Mouse (Mus musculus): Measurements from ENCODE around the gene Abca1.

Gene Abca1

DNA sequence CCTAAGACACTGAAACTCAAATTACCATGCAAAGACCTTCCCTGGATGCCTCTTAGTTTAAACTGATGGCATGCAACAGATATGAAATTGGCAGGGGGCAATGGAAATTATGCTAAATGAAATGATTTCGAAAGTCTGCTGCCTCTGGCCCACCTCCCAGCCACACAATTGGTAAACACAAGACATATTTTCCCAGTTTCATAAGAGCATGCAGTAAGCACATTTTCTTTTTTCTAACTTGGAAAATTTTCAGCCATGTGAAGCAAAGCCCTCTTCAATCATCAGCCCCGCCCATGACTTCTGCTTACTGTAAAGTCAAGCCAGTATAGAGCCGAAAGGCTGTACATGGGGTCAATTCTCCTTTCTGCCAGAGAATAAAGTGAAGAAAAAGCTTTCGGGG lies 51.5 kb downstream of the Abca1 start:
- ChIA-PET CTCF (no interaction called here), POLR2A (interaction anchor here in 1 of 4 experiments (0.7 to 1.2 kb wide), 2 partner anchors 41 to 45 kb away, joined by 3 read pairs; no protein-coding TSS in a partner anchor)

DNA sequence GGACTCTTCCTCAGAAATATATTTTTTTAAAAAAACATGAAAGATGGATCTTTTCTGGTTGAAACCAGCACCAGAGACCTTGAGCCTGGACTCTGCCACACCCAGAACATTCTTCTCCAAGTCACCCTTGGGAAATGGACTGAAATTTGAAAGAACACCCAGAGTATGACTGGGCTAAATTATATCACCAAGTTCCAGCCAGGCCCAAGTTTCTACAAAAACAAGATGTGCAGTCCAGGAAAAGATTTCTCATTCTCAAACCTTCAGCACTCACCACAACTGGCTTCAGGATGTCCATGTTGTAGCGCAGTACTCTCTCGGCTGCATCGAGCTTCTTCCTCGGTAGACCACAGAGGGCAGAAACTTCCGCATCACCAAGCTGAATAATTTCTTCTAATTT lies 53.0 kb downstream of the Abca1 start:
- ChIA-PET POLR2A (no interaction called here), CTCF (interaction anchor here in 2 of 4 experiments (0.6 to 0.8 kb wide), 3 partner anchors 8 to 763 kb away, joined by 3 to 4 read pairs (median 3); no protein-coding TSS in a partner anchor)

GRCm38 (mm10) chr4:53106071-53106470 lies 53.6 kb downstream of the Abca1 start:
- ChIA-PET CTCF (no interaction called here), POLR2A (no interaction called here)

DNA sequence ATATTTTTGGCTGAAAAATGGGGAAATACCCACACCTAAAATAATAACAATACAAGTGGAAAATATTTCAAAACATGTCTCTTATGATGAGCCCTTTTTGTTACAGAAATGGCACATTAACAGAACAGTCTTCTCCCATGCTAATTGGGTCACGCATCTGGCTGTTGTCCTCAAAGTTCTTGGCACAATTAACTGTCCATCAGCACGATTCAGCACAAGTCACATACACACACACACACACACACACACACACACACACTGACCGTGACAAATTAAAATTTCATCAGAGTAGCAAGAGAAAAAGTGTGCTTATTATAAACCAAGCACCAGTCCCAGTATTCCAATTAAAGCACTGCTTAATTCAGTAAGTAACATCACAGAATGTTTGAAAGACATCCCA lies 55.1 kb downstream of the Abca1 start:
- ChIA-PET POLR2A (no interaction called here), CTCF (no interaction called here)

DNA sequence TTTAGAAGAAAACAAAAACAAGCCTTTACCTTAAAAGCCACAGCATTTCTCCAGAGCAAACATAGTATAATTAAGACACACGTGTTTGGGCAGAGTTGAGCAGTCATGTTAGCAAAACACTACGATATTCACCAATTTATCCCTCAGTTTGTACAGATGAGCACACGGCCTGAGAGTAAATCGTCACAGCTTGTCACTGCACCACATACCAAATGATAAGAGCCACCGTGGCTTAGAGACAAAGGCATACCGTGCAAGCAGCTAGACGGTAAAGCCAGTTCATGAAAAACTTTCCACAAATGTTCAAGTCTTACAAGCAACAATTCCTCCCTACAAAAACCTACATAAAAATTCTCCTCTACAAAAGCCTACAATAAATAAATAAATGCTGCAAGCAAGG lies 57.2 kb downstream of the Abca1 start:
- POLR2A ChIA-PET: no interaction called here
- CTCF ChIA-PET: no interaction called here

GRCm38 (mm10) chr4:53101306-53101705 lies 58.4 kb downstream of the Abca1 start:
- ChIA-PET CTCF (no interaction called here), POLR2A (interaction anchor here in 1 of 4 experiments (1.0 kb wide), 1 partner anchor 15 kb away, joined by 3 read pairs; no protein-coding TSS in a partner anchor)

DNA sequence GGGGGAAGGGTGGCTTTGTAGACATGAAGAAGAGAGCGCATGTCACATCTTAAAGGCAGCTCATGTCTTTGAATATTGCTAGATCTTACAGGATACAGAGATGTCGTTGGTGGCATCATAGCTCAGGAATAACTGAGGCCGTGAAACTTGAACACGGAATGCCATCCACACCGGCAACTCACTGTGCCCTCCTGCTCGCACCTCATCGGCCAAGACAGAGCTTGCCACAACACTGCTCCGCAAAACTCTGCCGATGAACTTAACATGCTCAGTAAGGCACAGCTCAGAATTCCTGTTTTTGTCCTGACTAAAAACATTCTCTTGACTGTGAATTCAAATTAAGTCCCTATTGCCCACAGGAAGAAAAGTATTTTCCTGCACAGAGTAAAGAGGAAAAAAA lies 59.2 kb downstream of the Abca1 start:
- CTCF ChIA-PET: interaction anchor here in 1 of 4 experiments (2.3 kb wide), 1 partner anchor 10 kb away, joined by 7 read pairs; no protein-coding TSS in a partner anchor
- POLR2A ChIA-PET: no interaction called here

DNA sequence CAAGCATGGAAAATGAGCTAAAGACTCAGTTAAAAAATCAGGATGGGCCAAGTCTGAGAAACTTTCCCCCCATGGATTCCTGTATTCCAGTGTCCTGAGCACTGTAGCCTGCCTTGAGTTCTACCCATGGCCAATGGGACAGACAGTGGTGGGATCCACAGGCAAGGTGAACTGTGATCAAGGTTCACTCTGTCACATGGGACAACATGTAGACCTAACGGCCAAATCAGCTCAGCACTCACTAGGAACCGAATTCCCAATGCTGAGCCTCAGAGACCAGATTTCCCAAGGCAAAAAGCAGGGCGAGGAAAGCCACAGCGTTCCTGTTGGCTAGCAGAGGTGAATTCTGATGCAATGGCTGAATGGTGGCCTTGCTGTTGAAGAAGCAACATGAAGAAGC lies 64.8 kb downstream of the Abca1 start:
- ChIA-PET POLR2A (no interaction called here), CTCF (no interaction called here)

- ChIA-PET POLR2A (no interaction called here), CTCF (no interaction called here)
These were observed 65.4 kb downstream of the Abca1 start for GRCm38 (mm10) chr4:53094331-53094730.

DNA sequence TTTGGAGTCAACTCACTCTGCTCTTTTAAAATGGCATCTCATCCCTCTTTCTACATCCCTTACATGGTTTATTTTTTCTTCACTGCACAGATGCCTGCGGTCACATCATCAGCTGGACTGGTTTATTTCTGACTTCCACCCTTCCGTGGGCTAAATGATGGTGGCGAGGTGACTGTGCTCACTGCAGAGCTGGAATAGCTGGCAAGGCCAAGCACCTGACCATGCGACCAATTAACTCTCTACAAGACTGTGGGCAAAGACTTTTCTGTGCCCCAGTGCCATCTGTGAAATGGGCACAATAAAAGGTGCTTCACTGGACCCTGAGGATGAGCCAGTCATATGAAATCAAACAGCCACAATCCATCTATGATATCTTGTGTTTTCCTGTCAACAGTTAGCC lies 66.1 kb downstream of the Abca1 start:
- ChIA-PET CTCF (no interaction called here), POLR2A (no interaction called here)

GRCm38 (mm10) chr4:53089641-53090040 lies 70.1 kb downstream of the Abca1 start:
- ChIA-PET CTCF (no interaction called here), POLR2A (no interaction called here)

GRCm38 (mm10) chr4:53088999-53089398 lies 70.7 kb downstream of the Abca1 start:
- POLR2A ChIA-PET: no interaction called here
- CTCF ChIA-PET: no interaction called here

DNA sequence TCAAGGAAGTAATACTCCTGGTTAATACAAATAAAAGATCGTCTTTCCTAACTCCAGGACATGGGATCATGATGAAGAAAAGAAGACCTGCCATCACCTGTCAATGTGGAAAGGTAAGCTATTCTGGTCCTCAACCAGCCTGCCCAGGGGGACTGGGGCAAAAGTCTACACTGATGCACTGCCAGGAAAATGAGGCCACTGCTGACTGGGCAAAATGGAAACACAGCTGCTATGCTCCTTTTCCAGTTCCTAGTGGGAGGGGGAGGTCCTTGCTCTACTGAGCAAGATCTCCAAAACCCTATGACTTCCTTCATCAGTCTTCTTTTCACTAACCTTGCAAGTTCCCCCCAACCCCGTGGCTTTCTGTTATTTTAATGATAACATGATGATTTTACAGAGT lies 73.1 kb downstream of the Abca1 start:
- ChIA-PET POLR2A (no interaction called here), CTCF (no interaction called here)

GRCm38 (mm10) chr4:53085634-53086033 lies 74.1 kb downstream of the Abca1 start:
- ChIA-PET CTCF (no interaction called here), POLR2A (interaction anchor here in 1 of 4 experiments (1.1 kb wide), 1 partner anchor 20 kb away, joined by 3 read pairs; no protein-coding TSS in a partner anchor)

DNA sequence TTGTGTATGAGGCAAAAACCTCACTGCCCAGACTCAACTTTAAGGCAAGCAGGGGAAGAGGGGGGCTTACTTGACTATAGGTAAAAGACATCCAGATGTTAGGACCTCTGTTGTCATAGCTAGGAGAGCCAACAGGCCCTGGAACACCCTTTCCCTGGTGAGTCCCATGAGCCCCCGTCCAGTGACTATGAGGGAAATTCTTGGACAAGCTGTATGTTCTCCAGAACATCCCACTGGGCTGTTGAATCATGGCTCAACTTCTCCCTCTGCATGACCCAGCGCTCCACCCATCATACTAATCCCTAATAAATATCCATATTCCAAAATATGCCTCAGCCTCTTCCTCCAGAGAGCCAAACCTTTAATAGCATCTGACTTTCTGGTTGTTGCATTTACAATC lies 76.6 kb downstream of the Abca1 start:
- CTCF ChIA-PET: no interaction called here
- POLR2A ChIA-PET: no interaction called here

DNA sequence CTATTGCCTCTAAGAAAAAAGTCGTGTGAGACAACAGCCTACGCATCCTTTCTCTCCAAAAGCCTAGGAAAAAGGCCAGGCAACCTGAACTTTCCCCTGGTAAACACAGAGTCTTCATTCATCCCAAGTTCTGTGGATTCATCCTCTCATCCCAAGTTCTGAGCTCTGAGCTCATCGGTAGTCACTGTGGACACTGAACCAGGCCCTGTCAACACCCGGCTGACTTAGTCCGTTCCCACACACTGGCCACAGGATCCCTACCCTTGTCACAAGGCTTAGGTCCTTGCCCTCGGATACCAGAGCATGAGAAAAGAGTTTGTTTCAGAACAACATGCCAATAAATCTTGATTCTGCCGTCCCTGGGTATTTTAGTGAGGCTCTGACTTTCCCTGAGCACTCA lies 77.2 kb downstream of the Abca1 start:
- ChIA-PET POLR2A (no interaction called here), CTCF (interaction anchor here in 1 of 4 experiments (0.6 kb wide), 1 partner anchor 1866 kb away, joined by 3 read pairs; the partner anchor contains the start of gene Cylc2)

DNA sequence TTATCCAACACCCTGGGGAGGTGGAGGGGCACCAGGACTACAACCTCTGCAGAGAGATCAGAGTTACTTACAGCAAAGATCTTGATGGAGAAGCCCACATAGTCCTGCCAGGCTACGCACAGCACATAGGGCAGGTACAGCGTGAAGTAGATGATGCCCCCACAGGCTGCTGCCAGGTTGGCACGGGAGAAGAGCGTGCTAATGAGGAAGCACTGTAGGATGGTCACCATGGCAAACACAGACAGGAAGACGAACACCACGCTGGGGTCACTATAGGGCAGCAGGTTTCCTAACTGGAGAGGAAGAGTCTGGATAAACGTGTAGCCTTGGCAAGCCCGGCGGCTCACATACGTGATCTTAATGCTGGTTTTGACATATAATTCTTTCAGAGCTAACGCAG lies 77.8 kb downstream of the Abca1 start:
- POLR2A ChIA-PET: interaction anchor here in 1 of 4 experiments (0.7 kb wide), 1 partner anchor 770 kb away, joined by 3 read pairs; no protein-coding TSS in a partner anchor
- CTCF ChIA-PET: interaction anchor here in 1 of 4 experiments (0.6 kb wide), 1 partner anchor 1866 kb away, joined by 3 read pairs; the partner anchor contains the start of gene Cylc2

- POLR2A ChIA-PET: no interaction called here
These were observed 79.4 kb downstream of the Abca1 start for GRCm38 (mm10) chr4:53080290-53080689.

DNA sequence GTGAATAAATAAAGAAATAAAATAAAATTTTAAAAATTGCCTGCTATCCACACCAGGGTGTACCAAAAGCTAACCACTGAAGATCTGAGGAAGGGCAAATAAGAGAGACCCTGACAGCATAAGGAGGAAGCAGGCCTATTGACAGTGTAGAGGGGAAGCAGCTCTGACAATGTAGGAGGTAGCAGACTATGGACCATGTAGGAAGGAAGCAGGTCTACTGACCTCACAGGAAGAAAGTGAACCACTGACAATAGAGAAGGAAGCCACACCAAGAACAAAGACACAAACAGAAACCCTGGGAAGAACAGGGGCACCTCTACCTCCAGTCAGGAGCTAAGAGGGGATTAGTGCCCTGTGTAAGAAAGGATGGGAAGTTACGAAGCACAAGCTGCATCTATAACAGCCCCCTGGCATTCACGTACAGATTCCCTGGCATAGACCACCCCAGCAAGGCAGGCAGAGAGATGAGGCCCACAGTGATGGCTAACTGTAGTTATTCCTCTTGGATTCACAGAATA lies 80.8 kb downstream of the Abca1 start:
- ChIA-PET POLR2A (no interaction called here), CTCF (no interaction called here)

More at GRCm38 (mm10) chr4:53080290-53080689, 79.4 kb downstream of the Abca1 start:
- CTCF ChIA-PET: interaction anchor here in 1 of 4 experiments (0.6 kb wide), 1 partner anchor 93 kb away, joined by 5 read pairs; no protein-coding TSS in a partner anchor

DNA sequence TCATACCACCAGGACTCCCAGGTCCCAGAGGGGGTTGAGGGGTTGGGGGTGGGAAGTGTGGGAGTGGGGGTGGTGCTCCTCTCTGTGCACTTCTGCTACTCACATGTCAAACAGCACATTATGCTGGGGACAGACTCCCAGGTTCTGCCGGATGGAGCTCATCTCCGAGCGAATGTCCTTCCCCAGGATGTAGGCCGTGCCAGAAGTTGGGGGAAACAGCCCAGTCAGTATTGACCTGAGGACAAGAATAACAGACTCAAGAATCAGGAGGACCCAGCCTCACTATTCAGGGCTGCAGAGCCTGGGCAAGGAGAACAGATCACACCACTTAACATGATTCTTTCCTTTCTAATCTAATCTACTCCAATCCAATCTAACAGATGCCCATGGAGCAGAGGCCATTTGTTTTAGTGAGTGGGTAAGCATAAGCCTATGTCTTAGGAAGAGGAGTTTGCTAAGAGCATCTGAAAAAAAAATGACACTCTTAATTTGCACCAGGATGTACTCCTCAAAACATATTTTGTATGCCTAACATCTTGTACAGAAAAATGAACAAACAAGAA lies 82.8 kb downstream of the Abca1 start:
- ChIA-PET CTCF (no interaction called here), POLR2A (interaction anchor here in 1 of 4 experiments (0.5 kb wide), 1 partner anchor 702 kb away, joined by 3 read pairs; no protein-coding TSS in a partner anchor)

DNA sequence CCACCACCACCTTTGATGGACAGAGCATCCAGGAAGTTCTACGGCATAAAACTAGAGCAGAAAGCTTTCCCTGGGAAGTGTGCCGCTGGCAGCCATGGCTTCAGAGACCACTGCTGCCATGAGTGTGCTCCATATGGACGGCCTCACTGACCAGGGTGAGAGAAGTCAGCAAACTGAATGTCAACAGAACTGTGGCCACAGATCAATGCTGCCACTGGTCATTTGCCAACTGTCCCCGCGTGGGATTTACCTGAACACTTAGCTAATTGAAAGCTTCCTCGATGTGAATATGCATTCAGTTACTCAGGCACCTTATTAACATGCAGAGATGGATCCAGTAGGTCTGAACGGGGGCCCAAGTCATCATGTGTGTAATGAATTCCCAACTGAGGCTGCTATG lies 86.7 kb downstream of the Abca1 start:
- ChIA-PET CTCF (no interaction called here), POLR2A (no interaction called here)
